Mouse (Mus musculus) frontal cortex, postnatal 25 days (tissue): Measurements from ENCODE around the gene Hspb8.
"Not testable (repeated sequence)": the region's sequence is repeated elsewhere in the genome, so short reads cannot be mapped to it uniquely, and the experiment has no call there.

Source experiments
- DNase-seq, 2 experiments: peaks; one replicate each; pipeline ENCODE4 v3.0.0; 2022; ENCODE audit warnings: low spot score in 2 of 2

Gene Hspb8

DNA sequence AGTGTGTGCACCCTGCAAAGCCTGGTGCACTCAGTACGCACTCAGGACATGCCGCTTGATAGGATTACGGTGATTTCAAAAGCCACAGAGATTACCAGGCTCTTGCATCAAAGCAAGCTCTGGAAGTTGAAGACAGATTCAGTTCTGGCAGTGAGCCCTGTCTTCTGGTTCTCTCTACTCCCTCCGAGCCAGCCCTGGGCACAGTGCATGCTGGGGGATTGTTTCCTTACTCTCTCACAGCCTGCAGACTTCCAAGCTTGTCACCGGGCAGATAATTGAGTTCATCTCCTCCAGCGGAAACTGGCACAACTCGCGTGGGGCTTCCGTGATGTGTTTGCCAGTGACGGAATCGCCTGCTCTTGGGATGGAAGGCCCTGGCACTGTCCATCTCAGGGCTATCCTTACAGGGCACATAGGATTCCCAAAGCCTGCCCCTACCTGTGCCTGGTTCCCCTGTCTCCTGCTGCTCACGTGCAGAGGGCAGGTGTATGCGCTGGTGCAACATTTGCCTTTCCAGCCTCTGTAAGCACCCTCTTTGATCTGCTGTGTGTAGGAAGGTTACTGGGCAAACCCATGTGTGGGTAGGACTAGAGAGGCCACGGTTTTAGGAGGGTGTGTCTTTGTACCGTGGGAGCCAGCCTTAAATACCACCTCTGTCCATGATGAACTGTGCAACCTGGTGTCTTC, 32.7 kb downstream of the Hspb8 start:
- no peak for DNase-seq

DNA sequence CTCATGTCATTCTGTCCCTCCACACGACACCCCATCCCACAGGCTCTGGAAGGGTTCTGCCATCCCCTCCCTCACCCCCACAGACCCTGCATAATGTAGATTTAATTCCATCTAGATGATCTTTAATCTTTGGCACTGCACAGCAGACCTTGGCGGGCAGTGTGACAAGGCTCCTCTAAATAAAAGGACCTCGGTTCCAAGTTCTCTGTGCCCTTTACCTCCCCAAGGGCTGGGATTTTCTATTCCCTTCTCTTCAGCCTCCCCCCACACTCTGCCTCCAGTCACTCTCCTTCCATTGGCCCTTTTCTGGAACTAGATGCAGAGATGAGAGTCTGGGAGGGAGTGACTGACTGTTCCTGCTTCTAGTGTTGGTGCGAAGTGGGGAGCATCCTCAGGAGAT, 33.3 kb downstream of the Hspb8 start:
- DNase-seq: no peak

GRCm38 (mm10) chr5:116387302-116387935, 35.2 kb downstream of the Hspb8 start:
- no peak for DNase-seq

- peak; percentile 52 to 54 for DNase-seq
These were observed 36.6 kb downstream of the Hspb8 start for GRCm38 (mm10) chr5:116386020-116386419.

- not testable (repeated sequence) for DNase-seq
These were observed 40.0 kb downstream of the Hspb8 start for GRCm38 (mm10) chr5:116382646-116383045.

DNA sequence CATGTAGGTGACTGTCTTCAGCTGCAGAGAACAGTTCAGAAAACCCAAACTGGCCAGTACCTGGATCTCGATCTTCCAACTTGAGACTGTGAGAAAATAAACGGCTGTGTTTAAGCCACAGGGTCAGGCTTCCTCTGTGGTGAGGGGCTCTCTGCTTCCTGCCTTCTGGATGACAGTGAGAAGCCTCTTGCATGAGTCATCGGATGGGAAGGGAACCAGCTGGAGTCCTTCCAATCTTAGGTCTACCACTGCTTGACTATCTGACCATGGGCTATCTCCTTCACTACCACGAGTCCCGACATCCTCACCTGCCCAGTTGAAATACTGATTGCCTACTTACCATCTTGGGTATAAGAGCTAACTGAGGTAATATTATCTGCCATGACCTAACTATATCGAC, 40.9 kb downstream of the Hspb8 start:
- no peak for DNase-seq

DNA sequence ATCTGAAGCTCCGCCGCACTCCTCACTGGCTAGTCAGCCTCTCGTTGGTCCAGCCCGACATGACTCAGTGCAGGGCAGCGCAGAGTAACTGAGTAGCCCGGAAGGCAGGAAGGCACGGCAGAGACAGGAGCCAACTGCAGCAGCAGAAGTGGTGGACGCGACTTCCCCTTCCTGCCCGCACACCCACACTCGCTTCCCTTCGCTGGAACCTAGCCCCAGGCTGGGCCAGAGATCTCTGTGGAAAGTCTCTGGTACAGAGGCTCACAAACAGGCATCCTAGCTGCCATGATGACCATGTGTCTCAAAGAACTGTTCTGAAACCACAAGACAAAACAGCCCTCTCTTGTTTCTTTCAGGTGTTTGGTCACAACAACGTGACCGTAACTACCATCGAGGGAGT, 41.4 kb downstream of the Hspb8 start:
- DNase-seq: no peak

- DNase-seq: no peak
These were observed 42.3 kb downstream of the Hspb8 start for GRCm38 (mm10) chr5:116380384-116380783.

DNA sequence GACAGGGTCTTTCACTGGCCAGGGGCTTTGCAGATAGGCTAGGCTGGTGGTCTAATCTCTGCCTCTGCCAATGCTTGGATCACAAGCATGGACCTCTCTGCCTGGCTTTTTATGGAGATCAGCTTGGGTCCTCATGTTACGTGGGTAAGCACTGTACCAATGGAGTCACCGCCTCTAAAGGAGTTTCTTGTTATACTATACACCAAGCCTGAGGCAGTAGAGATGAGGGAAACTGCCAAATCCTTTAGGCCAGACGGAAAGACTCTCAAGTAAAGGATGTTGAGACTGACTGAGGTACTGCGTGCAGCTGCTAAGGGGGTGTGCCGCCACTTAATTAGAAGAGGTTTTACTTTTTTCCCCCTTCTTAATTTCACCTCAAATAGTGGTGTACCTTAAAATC, 43.8 kb downstream of the Hspb8 start:
- DNase-seq: no peak

GRCm38 (mm10) chr5:116367923-116368322, 54.7 kb downstream of the Hspb8 start:
- no peak for DNase-seq

GRCm38 (mm10) chr5:116366889-116367682, 55.6 kb downstream of the Hspb8 start:
- DNase-seq: no peak

DNA sequence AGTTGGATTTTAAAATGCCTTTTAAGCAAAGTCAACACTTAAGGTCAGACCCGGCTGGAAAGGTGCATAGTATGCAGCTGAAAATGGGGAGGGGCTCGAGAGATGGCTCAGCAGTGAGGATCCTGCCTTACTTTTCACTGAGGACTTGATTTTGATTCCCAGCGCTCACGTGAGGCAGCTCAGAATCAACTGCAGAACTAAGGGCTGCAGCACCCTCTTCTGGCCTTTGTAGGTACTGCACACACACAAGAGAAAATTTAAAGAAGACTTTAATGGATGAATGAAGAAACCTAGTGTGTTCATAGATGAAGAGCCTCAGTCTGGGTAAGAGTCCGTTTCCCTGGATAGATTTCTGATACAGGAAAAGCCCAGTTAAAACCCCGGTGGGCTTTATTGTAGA, 61.3 kb downstream of the Hspb8 start:
- no peak for DNase-seq

DNA sequence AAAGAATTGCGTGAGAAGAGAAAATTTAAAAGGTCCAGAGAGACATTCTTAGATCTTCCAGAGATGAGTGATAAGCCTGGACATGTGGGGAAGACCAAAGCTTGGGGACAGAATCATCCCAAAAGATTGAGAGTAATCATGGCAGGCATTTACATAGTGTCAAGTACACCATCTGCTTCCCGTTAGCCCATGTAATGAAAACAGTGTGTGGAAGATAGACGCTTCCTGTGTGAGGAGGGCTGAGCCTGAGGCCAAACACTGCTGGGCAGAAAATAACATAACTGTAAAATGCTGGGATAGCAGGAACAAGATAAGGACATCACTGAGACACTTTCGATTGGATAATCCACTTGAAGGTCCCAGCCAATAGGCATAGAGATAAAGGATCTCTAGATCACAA, 61.9 kb downstream of the Hspb8 start:
- no peak for DNase-seq
